In genomic region chr13:13953874-13954832, GRCm38 (mm10) we compare ENCODE assay signal across 8 mouse cellular contexts. TPM values are rescaled to one million over a fixed set of nuclear protein-coding genes. Genes with fewer than 3 reads are reported as not detected.
DNase-seq lines count a peak whose midpoint lies in the region; ATAC-seq lines count a peak whose summit lies in the region.

Gene B3galnt2, plus strand, starts transcription at chr13:13954469.

- intact Hi-C loops in gastrocnemius, postnatal 14 days (cut with DNase I; ENCODE audit: low total_unique reads), result no loop called here
- intact Hi-C loops in left cerebral cortex, postnatal 10 days (cut with DNase I), result no loop called here

- peak; percentile 95 for ATAC-seq in inflammation-experienced regulatory T-cells, adult 6 months
- peak; percentile 93 for ATAC-seq in megakaryocyte-erythroid progenitor cell, adult 5-6 weeks (replicated peaks; ENCODE audit: low FRiP score, low TSS enrichment, poor library complexity, severe bottlenecking)

- peak; percentile 98 for DNase-seq in adrenal gland, adult (ENCODE audit: inconsistent age in 2 of 2, low spot score in 1 of 2)
- peak; percentile 100 for DNase-seq in embryo, embryonic 10.5 days (ENCODE audit: low spot score)
- DNase-seq in gastrocnemius, postnatal 14 days, result peak; percentile 95
- DNase-seq in left cerebral cortex, postnatal 10 days (ENCODE audit: extremely low spot score in 1 of 2, low spot score in 2 of 2), result peak; percentile 96
- DNase-seq in right cerebral cortex, postnatal 25 days, result peak; percentile 96
- peak; percentile 92 to 94 for DNase-seq in urinary bladder, postnatal 4 days (ENCODE audit: low spot score in 2 of 2)

RNA-seq across cellular contexts. Expression of gene B3galnt2, which starts in this region (rescaled TPM):
- total RNA-seq in gastrocnemius, postnatal 14 days (2021), result 10 to 100 TPM; 35.9 to 40.2 TPM
- 10 to 100 TPM in 2 of 3 experiments, 1 to 10 TPM in 1; 8.9 to 12.7 (median 11.7) TPM for polyA plus RNA-seq in inflammation-experienced regulatory T-cells, adult 6 months (2017; shearing (Covaris generic))
- 10 to 100 TPM; 14.6 to 15.3 TPM for total RNA-seq in left cerebral cortex, postnatal 10 days (2021)
- total RNA-seq in megakaryocyte-erythroid progenitor cell, adult 5-6 weeks (2014; fragmentation: Nextera tagmentation), result 82.9 and 102 TPM in 2 replicates
- 81.3 and 86.6 TPM in 2 replicates for total RNA-seq in megakaryocyte-erythroid progenitor cell, adult 5-6 weeks (2017)

Comparison
In these comparisons a context has a peak if more than half of its experiments do, and no peak if none do; other contexts are left out.
1. Peak in every context shown above with its lines: DNase-seq and ATAC-seq.